Mouse (Mus musculus) embryo, embryonic 11.5 days (tissue): ENCODE data around the gene Ndufaf1.
"Not testable (repeated sequence)": the region's sequence is repeated elsewhere in the genome, so short reads cannot be mapped to it uniquely, and the experiment has no call there.

Source experiments
- DNase-seq: peaks from one replicate; pipeline ENCODE4 v3.0.0-alpha.2; 2012; ENCODE audit warnings: low read depth, low spot score

The Ndufaf1 gene

GRCm38 (mm10) chr2:119662220-119663182 lies at the start of gene Ndufaf1:
Gene Ndufaf1, minus strand, starts transcription at chr2:119662827.
- peak; percentile 77 for DNase-seq

- DNase-seq, result no peak
Observed at GRCm38 (mm10) chr2:119710011-119710410, 47.4 kb upstream of the Ndufaf1 start.

GRCm38 (mm10) chr2:119707676-119708075 lies 45.0 kb upstream of the Ndufaf1 start:
- no peak for DNase-seq

GRCm38 (mm10) chr2:119703171-119703570 lies 40.5 kb upstream of the Ndufaf1 start:
- DNase-seq, result no peak

GRCm38 (mm10) chr2:119699962-119700361 lies 37.3 kb upstream of the Ndufaf1 start:
- DNase-seq, result no peak

GRCm38 (mm10) chr2:119698472-119698871 lies 35.8 kb upstream of the Ndufaf1 start:
- no peak for DNase-seq

GRCm38 (mm10) chr2:119696111-119696510 lies 33.5 kb upstream of the Ndufaf1 start:
- DNase-seq, result no peak

- no peak for DNase-seq
Observed at GRCm38 (mm10) chr2:119694826-119695225, 32.2 kb upstream of the Ndufaf1 start.

GRCm38 (mm10) chr2:119692003-119692701 lies 29.5 kb upstream of the Ndufaf1 start:
- DNase-seq, result no peak

GRCm38 (mm10) chr2:119683706-119684105 lies 21.1 kb upstream of the Ndufaf1 start:
- DNase-seq, result no peak

- no peak for DNase-seq
Observed at GRCm38 (mm10) chr2:119675831-119676230, 13.2 kb upstream of the Ndufaf1 start.

- DNase-seq, result peak; percentile 24
Observed at GRCm38 (mm10) chr2:119675215-119675784, 12.7 kb upstream of the Ndufaf1 start.

- peak; percentile 85 for DNase-seq
Observed at GRCm38 (mm10) chr2:119674525-119675214, 12.0 kb upstream of the Ndufaf1 start, which contains the start of gene Rtf1. Gene Rtf1, plus strand, starts transcription at chr2:119675068.

- DNase-seq, result no peak
Observed at GRCm38 (mm10) chr2:119669010-119669409, 6.4 kb upstream of the Ndufaf1 start.

GRCm38 (mm10) chr2:119665744-119666143 lies 3.1 kb upstream of the Ndufaf1 start:
- not testable (repeated sequence) for DNase-seq

- DNase-seq, result no peak
Observed at GRCm38 (mm10) chr2:119644254-119644653, 18.4 kb downstream of the Ndufaf1 start.

GRCm38 (mm10) chr2:119641214-119641912 lies 21.3 kb downstream of the Ndufaf1 start:
- DNase-seq, result no peak

GRCm38 (mm10) chr2:119636781-119637180 lies 25.8 kb downstream of the Ndufaf1 start:
- no peak for DNase-seq

- DNase-seq, result no peak
Observed at GRCm38 (mm10) chr2:119621302-119621701, 41.3 kb downstream of the Ndufaf1 start.

- DNase-seq, result not testable (repeated sequence)
Observed at GRCm38 (mm10) chr2:119619002-119619401, 43.6 kb downstream of the Ndufaf1 start.
